Mouse (Mus musculus): Measurements from ENCODE around the gene Ttll11.

GRCm38 (mm10) chr2:35912090-35912489, 67.6 kb downstream of the Ttll11 start:
- TF ChIP-seq CTCF (IDR thresholded peaks at IDR 0.05; ENCODE audit: low read depth) = no peak
- TF ChIP-seq EP300 (IDR thresholded peaks at IDR 0.05; ENCODE audit: low read depth) = no peak
